Comparison of ENCODE assay signal across 10 mouse cellular contexts in the genomic region with DNA sequence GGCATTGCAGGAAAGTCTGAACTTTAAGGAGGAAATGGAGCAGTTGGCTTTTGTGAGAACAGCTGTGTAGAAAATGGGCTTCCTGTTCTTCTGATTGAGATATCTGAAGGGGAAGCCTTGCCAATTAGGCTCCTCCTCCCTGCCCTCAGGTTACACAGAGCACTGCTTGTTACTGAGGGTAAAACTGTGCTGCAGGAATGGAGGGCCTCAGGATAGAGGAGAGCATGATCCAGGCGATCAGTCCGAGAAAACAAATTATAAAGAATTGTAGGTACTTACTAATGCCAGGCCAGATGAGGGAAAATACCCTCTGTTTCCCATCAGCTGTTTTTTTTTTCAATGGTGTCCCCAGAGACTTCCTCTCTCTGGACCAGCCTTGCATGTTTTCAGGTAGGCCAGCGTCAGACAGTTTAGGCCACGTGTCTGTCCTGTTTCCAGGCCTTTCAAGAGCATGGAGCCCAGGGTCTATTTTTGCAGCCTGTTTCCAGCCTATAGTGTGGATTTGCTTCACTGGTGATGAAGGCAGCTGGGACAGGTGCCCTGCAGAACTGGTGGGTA.
DNase-seq lines count a peak whose midpoint lies in the region; ATAC-seq and TF ChIP-seq lines count a peak whose summit lies in the region.
"Had no signal": no experiment of that assay in that cellular context is flagged by ENCODE, and none has a peak within 500 bp of the region (broad histone marks: within the 10 kb centered on the region; RNA-seq: fewer than 3 reads in every experiment).

No protein-coding gene starts in this region.

- no peak overlapping the region for H3K9ac ChIP-seq in hindbrain, embryonic 15.5 days
- no peak overlapping the region for H3K9ac ChIP-seq in midbrain, postnatal 0 days (replicated peaks; ENCODE audit: low read length, poor library complexity, severe bottlenecking)

- no peak for DNase-seq in hindbrain, embryonic 10.5 days (ENCODE audit: low spot score)
- DNase-seq in brain, adult 2 months (ENCODE audit: low read depth, low spot score) = peak; percentile 24
- DNase-seq in limb, embryonic 10.5 days (ENCODE audit: low spot score) = no peak
- DNase-seq in midbrain, postnatal 0 days (ENCODE audit: low spot score) = peak; percentile 10
- no peak for DNase-seq in spleen, postnatal 10 days (ENCODE audit: low spot score in 2 of 2)
- no peak for DNase-seq in right cerebral cortex, postnatal 36 days (ENCODE audit: low spot score in 2 of 2)
- no peak for DNase-seq in cerebellum, postnatal 14 days
- DNase-seq: right cerebral cortex, postnatal 4 days had no signal

- H3K27me3 ChIP-seq in hindbrain, embryonic 15.5 days = no peaks in the 10 kb centered on the region
- no peaks in the 10 kb centered on the region for H3K27me3 ChIP-seq in hindbrain, embryonic 10.5 days (ENCODE audit: insufficient read depth, poor library complexity, severe bottlenecking)
- no peaks in the 10 kb centered on the region for H3K27me3 ChIP-seq in limb, embryonic 10.5 days (ENCODE audit: low read depth, poor library complexity, severe bottlenecking)
- H3K27me3 ChIP-seq in midbrain, postnatal 0 days (ENCODE audit: insufficient read depth, low read length) = no peaks in the 10 kb centered on the region
- H3K27me3 ChIP-seq: Patski had no signal

- H3K4me2 ChIP-seq in hindbrain, embryonic 15.5 days = no peak overlapping the region
- no peak overlapping the region for H3K4me2 ChIP-seq in midbrain, postnatal 0 days (ENCODE audit: low read depth, low read length, poor library complexity, severe bottlenecking)

- TF ChIP-seq CTCF in midbrain, postnatal 0 days (IDR thresholded peaks at IDR 0.05) = no peak

- ATAC-seq in hindbrain, embryonic 15.5 days (ENCODE audit: low FRiP score, low read depth) = peak; percentile 50
- ATAC-seq in midbrain, postnatal 0 days (ENCODE audit: low FRiP score) = no peak
- ATAC-seq: Patski had no signal

- no peaks in the 10 kb centered on the region for H3K9me3 ChIP-seq in hindbrain, embryonic 15.5 days
- no peaks in the 10 kb centered on the region for H3K9me3 ChIP-seq in hindbrain, embryonic 10.5 days
- H3K9me3 ChIP-seq in limb, embryonic 10.5 days (replicated peaks) = no peaks in the 10 kb centered on the region
- H3K9me3 ChIP-seq in midbrain, postnatal 0 days (ENCODE audit: low read length) = no peaks in the 10 kb centered on the region

- H3K4me1 ChIP-seq in hindbrain, embryonic 15.5 days (replicated peaks) = no peaks in the 10 kb centered on the region; the same call in 1 of the 2 replicates
- 0 out of 2 replicates have a peak, but pooled peaks cover 6% of the 10 kb centered on the region for H3K4me1 ChIP-seq in hindbrain, embryonic 10.5 days (replicated peaks)
- peaks cover 16% of the 10 kb centered on the region for H3K4me1 ChIP-seq in limb, embryonic 10.5 days
- H3K4me1 ChIP-seq in midbrain, postnatal 0 days (ENCODE audit: insufficient read depth, low read length) = peaks cover 3% of the 10 kb centered on the region; the same call in 1 of the 2 replicates

- no peak overlapping the region for H3K27ac ChIP-seq in hindbrain, embryonic 15.5 days (replicated peaks)
- H3K27ac ChIP-seq in hindbrain, embryonic 10.5 days = no peak overlapping the region
- H3K27ac ChIP-seq in limb, embryonic 10.5 days = peak overlapping the region; percentile 25; the same call in 1 of the 2 replicates
- H3K27ac ChIP-seq in midbrain, postnatal 0 days (ENCODE audit: low read depth, low read length) = no peak overlapping the region

- no peak overlapping the region for H3K4me3 ChIP-seq in hindbrain, embryonic 15.5 days
- no peak overlapping the region for H3K4me3 ChIP-seq in hindbrain, embryonic 10.5 days
- H3K4me3 ChIP-seq in limb, embryonic 10.5 days = no peak overlapping the region
- H3K4me3 ChIP-seq in midbrain, postnatal 0 days (ENCODE audit: low read depth, low read length) = no peak overlapping the region

- WGBS in hindbrain, embryonic 15.5 days = 64% methylated on average over 4 of the region's 4 CpGs
- 72% methylated on average over 4 of the region's 4 CpGs for WGBS in hindbrain, embryonic 10.5 days
- 63% methylated on average over 4 of the region's 4 CpGs for WGBS in limb, embryonic 10.5 days
- 49% methylated on average over 4 of the region's 4 CpGs for WGBS in midbrain, postnatal 0 days

- H3K36me3 ChIP-seq in hindbrain, embryonic 15.5 days = no peaks in the 10 kb centered on the region
- no peaks in the 10 kb centered on the region for H3K36me3 ChIP-seq in hindbrain, embryonic 10.5 days
- H3K36me3 ChIP-seq in limb, embryonic 10.5 days = no peaks in the 10 kb centered on the region
- H3K36me3 ChIP-seq in midbrain, postnatal 0 days (ENCODE audit: insufficient read depth, low read length) = no peaks in the 10 kb centered on the region

Comparison
In these comparisons a context has a peak if more than half of its experiments do, and no peak if none do; other contexts are left out.
1. DNase-seq: peak in brain, adult 2 months (single experiment) and midbrain, postnatal 0 days (single experiment); none in hindbrain, embryonic 10.5 days (single experiment), limb, embryonic 10.5 days (single experiment), spleen, postnatal 10 days (0 of 2), right cerebral cortex, postnatal 36 days (0 of 2) and cerebellum, postnatal 14 days (0 of 2).